Mouse (Mus musculus) Muller cell, postnatal 12 days (primary cell): ENCODE measurements around the gene Btbd9.

Experiments used
- DNase-seq: peaks from one replicate; pipeline ENCODE4 v3.0.0-alpha.2; 2015; ENCODE audit errors: inconsistent ontology term

The Btbd9 gene

DNA sequence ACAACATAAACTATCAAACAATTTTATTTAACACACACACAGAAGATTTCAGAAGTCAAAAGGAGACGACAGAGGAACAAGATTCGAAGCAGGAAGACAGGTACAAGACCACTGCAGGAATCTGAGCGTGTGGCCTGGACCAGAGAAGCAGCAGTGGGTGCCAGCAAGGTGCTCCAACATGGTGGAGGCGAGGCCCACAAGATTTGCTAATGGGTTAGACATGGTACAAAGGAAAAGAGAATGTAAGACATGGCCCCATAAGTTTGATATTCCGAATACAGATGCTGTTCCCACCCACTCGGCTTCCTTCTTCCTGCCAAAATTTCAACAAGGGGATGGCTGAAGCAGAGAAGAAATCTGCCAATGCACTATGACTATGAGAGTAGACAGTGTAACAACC lies 94.5 kb downstream of the Btbd9 start:
- DNase-seq, result no peak

DNA sequence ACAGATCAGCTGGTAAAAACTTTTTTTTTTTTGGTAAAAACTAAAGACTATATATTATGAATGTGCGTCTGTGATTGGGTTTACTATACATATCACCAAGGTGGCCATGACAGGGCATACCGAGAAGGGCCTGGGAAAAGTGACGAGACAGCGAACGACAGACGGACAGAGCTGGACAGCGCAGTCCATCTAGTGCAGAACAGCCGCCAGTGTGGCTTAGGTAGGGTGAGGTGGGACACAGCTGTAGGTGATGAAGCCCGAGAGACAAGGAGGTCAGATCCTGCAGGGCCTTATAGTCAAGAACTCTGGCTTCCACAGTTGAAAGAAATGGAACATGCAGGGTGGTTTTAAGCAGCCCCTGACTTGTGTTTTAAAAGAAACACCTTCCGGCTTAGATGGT lies 94.9 kb downstream of the Btbd9 start:
- DNase-seq, result no peak

DNA sequence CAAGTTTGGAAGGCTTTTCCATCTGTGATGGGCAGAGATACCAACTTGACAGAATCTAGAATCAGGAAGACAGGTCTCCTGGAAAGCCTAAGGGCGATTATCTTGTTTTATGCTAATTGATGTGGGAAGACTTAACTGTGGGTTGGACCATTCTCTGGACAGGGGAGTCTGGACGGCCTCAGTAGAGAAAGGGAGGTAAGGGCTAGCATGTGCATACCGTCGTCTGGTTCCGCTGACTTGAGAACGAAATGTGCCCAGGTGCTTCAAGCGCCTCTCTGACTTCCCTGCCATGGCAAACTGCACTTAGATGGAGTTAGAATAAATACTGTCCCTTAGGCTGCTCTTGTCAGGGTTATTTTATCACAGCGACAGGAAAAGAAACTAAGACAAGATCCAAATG lies 95.9 kb downstream of the Btbd9 start:
- no peak for DNase-seq

DNA sequence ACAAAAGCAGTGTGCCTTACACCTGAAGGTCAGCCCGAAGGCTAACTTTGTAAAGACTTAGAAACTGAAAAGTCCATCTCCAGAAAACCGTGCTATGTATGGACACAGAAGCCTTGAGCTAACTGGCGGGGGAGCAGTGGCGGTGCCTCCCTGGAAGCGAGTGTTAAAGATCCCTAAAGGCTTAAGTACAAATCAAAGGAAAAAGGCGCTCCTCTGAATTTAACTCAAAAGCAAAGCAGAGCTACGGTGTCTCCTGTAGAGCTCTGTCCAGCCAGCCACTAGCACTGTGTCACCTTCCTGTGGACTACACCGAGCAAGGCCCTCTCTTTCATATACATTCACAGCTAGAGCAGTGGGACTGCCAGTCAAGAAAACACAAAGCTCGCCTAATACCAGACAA lies 98.1 kb downstream of the Btbd9 start:
- DNase-seq, result no peak

- DNase-seq, result peak; percentile 56
These were observed 101.7 kb downstream of the Btbd9 start for GRCm38 (mm10) chr17:30474561-30474960.

GRCm38 (mm10) chr17:30472776-30473175 lies 103.5 kb downstream of the Btbd9 start:
- DNase-seq, result no peak

DNA sequence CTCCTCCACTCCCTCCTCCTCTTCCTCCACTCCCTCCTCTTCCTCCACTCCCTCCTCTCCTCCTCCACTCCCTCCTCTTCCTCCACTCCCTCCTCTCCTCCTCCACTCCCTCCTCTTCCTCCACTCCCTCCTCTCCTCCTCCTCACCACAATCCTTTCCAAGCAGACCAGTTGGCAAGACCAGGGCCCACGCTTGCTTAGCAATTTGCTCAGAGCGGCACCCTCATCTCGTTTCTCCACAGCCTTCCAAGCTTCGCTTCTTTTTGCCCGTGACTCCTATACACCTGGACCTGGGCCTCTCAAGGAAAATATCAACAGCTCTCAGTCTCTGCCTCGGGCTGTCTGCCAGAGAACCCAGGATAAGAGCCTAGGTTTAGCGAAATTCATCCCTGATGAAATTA lies 104.8 kb downstream of the Btbd9 start:
- no peak for DNase-seq

- DNase-seq, result no peak
These were observed 105.5 kb downstream of the Btbd9 start for GRCm38 (mm10) chr17:30470790-30471189.

DNA sequence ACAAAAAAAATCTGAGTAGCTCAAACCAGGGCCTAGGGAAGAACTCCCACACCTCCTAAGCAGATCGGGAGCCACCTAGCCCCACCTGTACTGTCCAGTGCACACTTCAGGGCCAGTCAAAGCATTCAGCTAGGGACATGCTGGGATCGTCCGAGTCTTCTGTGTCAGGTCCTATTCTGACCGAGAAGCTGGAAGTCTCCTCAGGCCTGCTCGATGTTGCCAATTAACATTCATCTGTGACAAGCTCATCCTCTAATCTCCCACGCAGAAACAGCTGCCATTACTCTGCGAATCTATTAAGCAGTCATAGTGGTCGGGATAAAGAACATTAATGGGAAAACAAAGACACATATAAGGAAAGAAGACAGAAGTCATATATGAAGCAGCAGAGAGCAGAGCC lies 106.0 kb downstream of the Btbd9 start:
- peak; percentile 18 for DNase-seq

DNA sequence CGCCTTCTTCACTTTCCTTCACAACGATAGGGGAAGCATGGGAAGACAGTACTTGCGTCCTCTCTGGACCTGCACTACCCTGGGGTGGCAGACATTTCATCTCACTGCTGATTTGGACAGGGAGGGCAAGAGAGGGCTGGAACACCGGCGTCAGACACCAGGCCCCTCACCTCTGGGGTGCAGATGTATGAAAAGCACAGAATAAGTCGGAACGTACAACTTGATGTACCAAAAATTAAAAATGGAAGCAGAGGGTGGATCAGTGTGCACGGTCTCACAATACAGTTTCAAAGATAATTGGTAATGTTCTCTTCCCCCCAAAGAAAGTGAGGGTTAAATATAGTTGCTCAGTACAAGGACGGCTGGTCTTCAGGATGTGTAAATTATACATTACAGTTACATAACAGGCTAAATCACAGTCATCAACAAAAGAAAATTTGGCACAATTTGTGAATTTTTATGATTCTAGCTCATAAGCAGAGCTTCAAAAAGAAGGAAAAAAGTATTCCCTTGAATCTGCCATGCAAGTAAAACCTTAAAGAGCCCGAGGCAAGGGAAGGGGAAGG lies 106.7 kb downstream of the Btbd9 start:
- DNase-seq, result no peak

DNA sequence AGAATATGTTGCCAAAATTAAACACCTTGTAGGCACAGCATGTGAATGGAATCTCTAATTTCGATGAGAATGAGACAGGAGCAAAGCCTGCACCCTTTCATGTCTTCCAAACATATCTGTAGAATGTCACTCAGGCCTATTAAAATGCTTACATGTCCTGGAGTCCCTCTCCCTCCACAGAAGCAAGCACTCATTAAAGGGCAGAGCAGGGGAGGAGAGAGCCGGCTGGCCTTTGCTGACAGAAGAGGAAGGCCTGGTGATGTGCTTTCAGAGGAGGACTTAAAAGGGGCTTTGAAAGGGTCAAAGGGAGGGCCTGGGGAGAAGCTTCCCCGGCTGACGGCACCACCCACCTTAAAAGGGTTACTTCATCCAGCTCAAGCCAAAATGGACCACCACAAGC lies 107.9 kb downstream of the Btbd9 start:
- DNase-seq, result peak; percentile 11

DNA sequence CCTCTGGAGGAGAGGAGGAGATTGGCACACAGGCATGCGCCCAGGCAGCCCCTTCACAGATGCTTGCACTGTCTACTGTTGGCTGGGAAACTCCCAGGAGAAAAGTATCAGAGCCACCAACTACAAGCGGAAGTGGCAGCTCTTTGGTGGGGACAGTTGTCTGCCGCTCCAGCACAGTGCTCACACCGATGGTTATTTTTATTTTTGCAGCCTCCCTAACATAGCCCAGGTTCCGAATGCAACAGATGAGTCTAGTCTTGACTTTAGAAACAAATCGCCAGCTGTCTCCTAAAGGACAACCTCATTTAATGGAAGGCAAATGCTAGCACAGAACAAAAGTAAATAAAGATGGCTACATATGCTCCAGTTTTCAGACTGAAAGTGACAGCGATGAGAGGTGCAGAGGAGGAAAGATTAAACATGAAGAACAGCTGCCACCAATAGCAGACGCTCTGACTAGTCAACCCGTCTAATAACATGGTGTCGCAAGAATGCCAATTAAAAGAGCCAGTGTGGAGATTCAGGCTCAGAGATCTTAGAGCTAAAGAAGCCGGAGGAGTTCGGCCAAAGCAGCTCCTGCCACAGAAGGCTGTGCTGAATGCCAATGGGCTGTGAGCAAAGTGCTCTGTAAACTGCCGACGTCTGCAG lies 108.6 kb downstream of the Btbd9 start:
- peak; percentile 32 for DNase-seq

- DNase-seq, result peak; percentile 54
These were observed 111.1 kb downstream of the Btbd9 start for GRCm38 (mm10) chr17:30465060-30465762.

GRCm38 (mm10) chr17:30464240-30464745 lies 112.0 kb downstream of the Btbd9 start:
- peak; percentile 20 for DNase-seq

GRCm38 (mm10) chr17:30460727-30461349 lies 115.5 kb downstream of the Btbd9 start:
- DNase-seq, result no peak

DNA sequence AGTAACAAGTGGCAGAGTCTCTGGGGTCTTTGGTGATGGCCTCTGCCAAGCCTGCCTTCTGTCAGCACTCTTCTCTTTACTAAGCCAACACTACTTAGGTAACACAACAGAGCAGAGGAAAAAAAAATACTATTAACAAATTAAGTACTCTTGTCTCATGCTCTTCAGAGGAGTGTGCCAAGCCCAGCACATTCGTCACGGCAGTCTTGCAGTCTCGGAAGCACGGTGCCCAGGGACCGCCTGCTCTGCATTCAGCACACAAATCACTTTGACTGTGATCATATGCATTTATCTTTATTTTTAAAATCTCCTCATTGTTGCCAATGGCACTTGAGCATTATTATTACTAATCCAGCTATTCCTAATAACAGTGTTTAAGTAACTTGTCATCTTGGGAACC lies 116.6 kb downstream of the Btbd9 start:
- DNase-seq, result no peak

GRCm38 (mm10) chr17:30458926-30459325 lies 117.4 kb downstream of the Btbd9 start:
- no peak for DNase-seq

- DNase-seq, result peak; percentile 60
These were observed 118.0 kb downstream of the Btbd9 start for GRCm38 (mm10) chr17:30458301-30458700.

GRCm38 (mm10) chr17:30457486-30457885 lies 118.8 kb downstream of the Btbd9 start:
- DNase-seq, result no peak

GRCm38 (mm10) chr17:30456293-30456692 lies 120.0 kb downstream of the Btbd9 start:
- DNase-seq, result no peak

- DNase-seq, result peak; percentile 83
These were observed 121.4 kb downstream of the Btbd9 start for GRCm38 (mm10) chr17:30454862-30455243.

- DNase-seq, result no peak
These were observed 122.0 kb downstream of the Btbd9 start for GRCm38 (mm10) chr17:30454155-30454861.
